Mouse (Mus musculus) ES-E14 (cell line): ENCODE results near the gene Fam104a. TPM values are rescaled to one million over a fixed set of nuclear protein-coding genes. Genes with fewer than 3 reads are reported as not detected.

Experiments used
- DNase-seq: peaks from one replicate; pipeline ENCODE4 v3.0.0-alpha.2; 2013; ENCODE audit warnings: low read depth, low spot score
- H3K27ac ChIP-seq: 2 replicates; pipeline ENCODE4 v1.5.1; 2012; ENCODE audit warnings: low read depth, mild to moderate bottlenecking, low read length, moderate library complexity, mixed read lengths; ENCODE audit not compliant: poor library complexity, insufficient read depth, severe bottlenecking
- H3K36me3 ChIP-seq: 2 replicates; pipeline ENCODE4 v1.6.1; 2012; ENCODE audit warnings: mild to moderate bottlenecking, low read length, moderate library complexity, mixed read lengths; ENCODE audit not compliant: control insufficient read depth, poor library complexity, insufficient read depth, severe bottlenecking
- H3K4me1 ChIP-seq, 2 experiments: fragments of 150-350 bp in 1 of 2; sonication (generic) in 1 of 2; 2 replicates each; pipeline ENCODE4 v1.6.1; 2012; ENCODE audit warnings: low read length in 2 of 2, mild to moderate bottlenecking in 1 of 2, mixed read lengths in 1 of 2; ENCODE audit not compliant: control insufficient read depth in 2 of 2, insufficient read depth in 2 of 2, poor library complexity in 1 of 2
- H3K4me3 ChIP-seq, 2 experiments: fragments of 150-350 bp in 1 of 2; sonication (generic) in 1 of 2; 2 replicates each; pipeline ENCODE4 v1.5.1; 2012; ENCODE audit warnings: low read length in 2 of 2, low read depth in 1 of 2, mild to moderate bottlenecking in 1 of 2, mixed read lengths in 1 of 2; ENCODE audit not compliant: insufficient read depth in 1 of 2, poor library complexity in 1 of 2, severe bottlenecking in 1 of 2
- H3K9ac ChIP-seq: 2 replicates; pipeline ENCODE4 v1.6.1; 2012; ENCODE audit warnings: low read depth, mild to moderate bottlenecking, low read length, mixed read lengths; ENCODE audit not compliant: poor library complexity, insufficient read depth, severe bottlenecking
- H3K9me3 ChIP-seq: fragments of 150-350 bp; sonication (generic); 2 replicates; pipeline ENCODE4 v1.6.1; 2012; ENCODE audit warnings: low read depth, mild to moderate bottlenecking, low read length; ENCODE audit not compliant: control insufficient read depth, insufficient read depth
- CHD2 ChIP-seq: IDR thresholded peaks from 2 replicates; pipeline ENCODE4 v1.6.1; 2014; ENCODE audit warnings: mild to moderate bottlenecking, low read depth, low read length, inconsistent platforms
- HCFC1 ChIP-seq: IDR thresholded peaks from 2 replicates; pipeline ENCODE4 v1.6.1; 2012; ENCODE audit warnings: low read length, inconsistent platforms, borderline replicate concordance; ENCODE audit not compliant: insufficient read depth
- MAFK ChIP-seq: IDR thresholded peaks from 2 replicates; pipeline ENCODE4 v1.6.1; 2014; ENCODE audit warnings: mild to moderate bottlenecking, low read depth, low read length, inconsistent platforms; ENCODE audit not compliant: insufficient read depth
- ZC3H11A ChIP-seq: IDR thresholded peaks from 2 replicates; pipeline ENCODE4 v1.6.1; 2012; ENCODE audit warnings: low read depth, mild to moderate bottlenecking, inconsistent platforms, low read length, borderline replicate concordance
- ZNF384 ChIP-seq: IDR thresholded peaks from 2 replicates; pipeline ENCODE4 v1.6.1; 2012; ENCODE audit warnings: low read depth, low read length, inconsistent platforms
- in situ Hi-C, 2 experiments: fragments of 600-800 bp; cut with MboI; formaldehyde crosslinking; loops; one replicate each; pipeline ENCODE4 v1.15.1; 2025; ENCODE audit warnings: low sequenced_read_pairs in 2 of 2, inconsistent platforms in 1 of 2; ENCODE audit not compliant: unreplicated experiment in 2 of 2
- total RNA-seq: library from RNA; depleted of rRNA; stranded (reverse); fragments of 300-350 nt; gene quantifications from 2 replicates; pipeline ENCODE4 v1.2.3, GENCODE M21; 2012

The Fam104a gene
- total RNA-seq, 1 experiment, result 18.0 TPM

DNA sequence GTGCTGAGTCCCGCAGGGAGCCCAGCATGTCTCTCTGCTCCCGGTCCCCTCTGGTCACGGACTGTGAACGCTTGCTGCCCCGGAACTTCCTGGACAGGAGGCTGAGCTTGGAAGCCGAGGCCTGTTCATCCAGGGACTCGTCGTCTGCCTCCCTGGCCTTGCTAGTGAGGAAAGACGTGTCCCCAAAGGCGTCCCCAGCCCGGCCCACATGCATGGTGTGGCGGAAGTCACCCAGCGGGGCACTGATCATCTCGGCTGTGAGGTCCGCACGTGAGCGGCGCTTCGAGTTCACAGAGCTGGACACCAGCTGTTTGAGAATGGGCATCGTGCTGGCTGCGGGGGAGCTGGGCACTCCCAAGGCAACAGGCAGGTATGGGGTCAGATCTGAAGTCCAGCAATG, 45.3 kb upstream of the Fam104a start:
- H3K4me1 ChIP-seq, result peaks cover 2 to 22% of the 10 kb centered on the region in 2 experiments; a peak in 2 of 4 replicates
- 0 out of 2 replicates have a peak overlapping the region, but pooled peaks have one; percentile 17 for H3K9ac ChIP-seq
- peaks cover 33% of the 10 kb centered on the region for H3K36me3 ChIP-seq
- H3K27ac ChIP-seq, result no peak overlapping the region
- TF ChIP-seq MAFK, result no peak
- TF ChIP-seq CHD2, result no peak
- TF ChIP-seq HCFC1, result no peak
- TF ChIP-seq ZC3H11A, result no peak
- no peak for TF ChIP-seq ZNF384
- no peak for DNase-seq
- no peak overlapping the region for H3K4me3 ChIP-seq
- in situ Hi-C loops, result no loop called here
- H3K9me3 ChIP-seq, result no peaks in the 10 kb centered on the region

DNA sequence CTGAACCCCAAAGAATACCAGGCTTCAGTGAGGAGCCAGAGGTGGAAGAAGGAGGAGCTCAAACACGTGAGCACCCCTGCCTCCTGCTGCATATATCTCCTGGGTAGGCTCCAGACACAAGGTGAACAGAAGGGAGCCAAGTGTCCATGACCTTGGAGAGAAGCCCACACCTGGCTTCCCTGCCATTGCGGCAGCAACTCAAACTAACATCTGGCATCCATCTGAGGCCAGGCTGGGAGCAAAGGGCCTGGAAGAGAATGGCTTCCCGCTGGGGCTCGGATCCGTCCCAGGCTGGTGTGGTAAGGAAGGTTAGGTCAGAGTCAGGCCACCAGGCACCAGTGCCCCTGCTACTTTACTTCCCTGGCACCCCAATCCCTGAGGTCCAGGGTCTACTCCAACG, 44.0 kb upstream of the Fam104a start:
- no peaks in the 10 kb centered on the region for H3K9me3 ChIP-seq
- in situ Hi-C loops, result no loop called here
- peaks cover 1 to 22% of the 10 kb centered on the region in 2 experiments; a peak in 2 of 4 replicates for H3K4me1 ChIP-seq
- no peak for TF ChIP-seq ZC3H11A
- TF ChIP-seq MAFK, result no peak
- TF ChIP-seq HCFC1, result no peak
- TF ChIP-seq ZNF384, result no peak
- no peak for TF ChIP-seq CHD2
- no peak overlapping the region for H3K4me3 ChIP-seq
- no peak overlapping the region for H3K9ac ChIP-seq
- peaks cover 33% of the 10 kb centered on the region for H3K36me3 ChIP-seq
- H3K27ac ChIP-seq, result no peak overlapping the region
- DNase-seq, result no peak

DNA sequence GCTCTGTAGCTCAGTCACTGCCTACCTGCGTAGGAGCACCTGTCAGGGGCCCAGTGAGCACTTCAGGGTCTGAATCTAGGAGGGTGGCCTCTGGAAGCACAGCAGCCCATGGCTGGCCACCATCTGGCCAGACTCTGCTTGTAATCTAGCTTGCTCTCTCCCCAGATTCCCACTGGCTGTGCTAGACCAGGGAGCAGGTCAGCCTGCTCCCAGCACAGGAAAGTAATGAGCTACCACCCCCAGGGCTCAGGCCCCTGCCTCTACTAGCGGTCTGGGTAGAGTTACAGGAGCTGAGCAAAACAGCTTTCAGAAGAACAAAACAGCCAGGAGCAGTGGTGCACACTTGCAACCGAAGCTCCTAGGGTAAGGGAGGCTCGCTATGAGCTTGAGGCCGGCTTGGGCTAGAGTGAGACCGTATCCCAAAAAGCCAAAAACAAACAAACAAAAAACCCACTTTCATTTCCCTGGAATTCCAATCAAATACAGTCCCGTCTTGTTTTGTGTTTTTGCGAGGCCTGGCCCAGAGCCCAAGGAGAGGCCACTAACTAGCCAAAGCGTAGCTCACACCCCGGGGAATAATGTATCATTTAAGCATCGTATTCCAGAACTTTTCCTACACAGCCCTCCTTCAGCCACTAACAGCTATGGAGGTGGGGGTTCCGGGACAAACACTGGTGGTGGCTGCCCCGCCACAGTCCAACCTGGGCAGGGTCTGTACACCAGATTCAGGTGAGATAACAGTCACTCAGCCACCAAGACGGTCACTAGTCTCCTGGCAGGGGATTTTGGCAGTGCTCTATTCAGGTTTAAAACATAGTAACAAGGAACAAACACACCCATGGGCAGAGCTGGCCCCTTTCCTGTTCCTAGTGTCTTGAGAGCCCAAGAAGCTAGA, 43.3 kb upstream of the Fam104a start:
- Histone ChIP-seq H3K4me1 (peaks cover 4 to 23% of the 10 kb centered on the region in 2 experiments; a peak in 2 of 4 replicates), H3K4me3 (no peak overlapping the region), H3K9me3 (no peaks in the 10 kb centered on the region), H3K27ac (no peak overlapping the region), H3K9ac (no peak overlapping the region), H3K36me3 (peaks cover 33% of the 10 kb centered on the region)
- in situ Hi-C loops, result no loop called here
- TF ChIP-seq HCFC1, result no peak
- DNase-seq, result no peak

DNA sequence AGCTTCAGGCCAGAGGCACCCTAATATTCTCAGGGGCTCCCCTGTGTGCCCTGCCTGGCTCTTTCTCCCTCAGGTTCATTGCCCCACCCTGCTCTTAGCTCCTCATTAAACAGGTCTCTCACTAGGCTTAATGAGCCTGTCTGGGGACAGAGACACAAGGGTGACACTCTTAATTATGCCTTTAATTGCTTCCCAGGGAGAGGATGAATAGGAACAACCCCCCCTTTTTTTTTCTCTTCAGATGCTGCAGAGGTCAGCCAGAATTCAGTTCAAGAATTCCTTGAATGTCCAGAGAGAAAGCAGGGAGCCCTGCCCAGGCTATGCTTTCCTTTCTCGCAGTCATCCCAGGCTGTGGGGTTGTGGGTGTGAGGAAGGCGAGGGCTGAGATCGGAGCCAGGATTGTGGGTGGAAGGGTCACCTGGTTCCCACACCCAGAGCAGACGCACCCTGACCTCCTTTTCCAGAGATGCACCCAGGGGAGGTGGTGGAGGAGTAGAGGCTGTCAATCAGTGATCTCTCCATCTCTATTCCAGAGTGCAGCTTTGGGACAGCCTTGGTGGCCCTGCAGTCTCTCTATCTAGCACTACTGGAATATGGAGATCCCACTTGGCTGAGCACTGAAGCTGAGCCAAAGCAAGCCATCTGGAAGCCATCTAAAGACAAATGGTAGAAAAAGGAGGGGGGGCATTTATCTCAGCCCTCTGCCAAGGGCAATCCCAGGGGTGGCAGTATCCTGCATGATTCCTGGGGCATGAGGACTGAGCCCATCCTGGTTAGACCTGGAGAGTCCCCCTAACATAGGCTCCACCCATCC, 41.5 kb upstream of the Fam104a start:
- in situ Hi-C loops, result no loop called here
- H3K4me3 ChIP-seq, result no peak overlapping the region
- DNase-seq, result no peak
- peaks cover 4 to 20% of the 10 kb centered on the region in 2 experiments; a peak in 2 of 4 replicates for H3K4me1 ChIP-seq
- H3K27ac ChIP-seq, result no peak overlapping the region
- peaks cover 33% of the 10 kb centered on the region for H3K36me3 ChIP-seq
- TF ChIP-seq CHD2 (no peak), HCFC1 (no peak), ZNF384 (no peak), ZC3H11A (no peak), MAFK (no peak)
- no peaks in the 10 kb centered on the region for H3K9me3 ChIP-seq
- H3K9ac ChIP-seq, result no peak overlapping the region
